Mouse (Mus musculus): ENCODE measurements around the gene Arl5c. TPM values are rescaled to one million over a fixed set of nuclear protein-coding genes. Genes with fewer than 3 reads are reported as not detected.

The Arl5c gene
- polyA plus RNA-seq, 1 experiment from 2014 or later: 8.4 TPM

GRCm38 (mm10) chr11:97980531-97980966 is 15.4 kb downstream of the Arl5c start:
- H3K4me2 ChIP-seq (ENCODE audit: low read length): no peak overlapping the region
- WGBS: 63% methylated on average over 9 of the region's 9 CpGs
- no peak overlapping the region for H3K27ac ChIP-seq (ENCODE audit: low read length)
- no peak overlapping the region for H3K9ac ChIP-seq (ENCODE audit: low read depth, low read length)
- H3K9me3 ChIP-seq (replicated peaks; ENCODE audit: control insufficient read depth, low read length, poor library complexity, severe bottlenecking): no peaks in the 10 kb centered on the region
- no peak for ATAC-seq
- H3K27me3 ChIP-seq (ENCODE audit: control insufficient read depth, insufficient read depth, low read depth, low read length): peaks cover 3% of the 10 kb centered on the region
- H3K4me3 ChIP-seq (ENCODE audit: low read depth, low read length): no peak overlapping the region
- no peaks in the 10 kb centered on the region for H3K4me1 ChIP-seq (ENCODE audit: control insufficient read depth, insufficient read depth, low read length)
- H3K36me3 ChIP-seq (ENCODE audit: control insufficient read depth, insufficient read depth, low read length): no peaks in the 10 kb centered on the region

DNA sequence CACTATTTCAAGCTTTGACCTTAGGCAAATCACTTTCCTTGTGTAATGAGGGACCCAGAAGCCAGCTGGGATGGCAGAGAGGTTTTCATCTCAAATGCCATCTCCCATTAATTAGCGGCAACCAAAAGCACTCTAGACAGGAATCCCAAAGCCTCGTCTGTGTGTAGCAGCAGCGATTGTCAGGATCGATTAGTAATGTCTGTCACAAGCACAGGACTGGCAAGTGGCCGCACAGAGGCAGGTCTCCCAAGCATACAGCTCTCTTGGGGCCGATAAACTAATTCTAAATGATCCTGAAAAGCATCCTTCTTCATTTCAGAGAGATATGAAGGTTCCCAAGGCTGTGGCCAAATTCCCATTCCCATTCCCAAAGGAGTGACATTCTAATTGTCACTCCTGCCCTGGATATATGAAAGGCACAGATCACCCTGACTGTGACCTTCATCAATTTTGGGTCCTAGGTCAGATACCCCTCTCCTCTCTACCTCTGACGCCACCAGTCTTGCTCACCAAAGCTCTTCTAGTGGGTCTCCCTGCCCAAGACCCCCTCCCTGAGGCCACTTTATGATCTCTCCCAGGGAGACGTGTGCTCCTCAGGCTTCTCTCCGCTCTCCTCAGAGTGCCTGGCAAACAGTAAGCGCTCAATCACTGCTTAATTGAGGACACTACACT is 16.0 kb downstream of the Arl5c start:
- WGBS: 68% methylated on average over 10 of the region's 10 CpGs

DNA sequence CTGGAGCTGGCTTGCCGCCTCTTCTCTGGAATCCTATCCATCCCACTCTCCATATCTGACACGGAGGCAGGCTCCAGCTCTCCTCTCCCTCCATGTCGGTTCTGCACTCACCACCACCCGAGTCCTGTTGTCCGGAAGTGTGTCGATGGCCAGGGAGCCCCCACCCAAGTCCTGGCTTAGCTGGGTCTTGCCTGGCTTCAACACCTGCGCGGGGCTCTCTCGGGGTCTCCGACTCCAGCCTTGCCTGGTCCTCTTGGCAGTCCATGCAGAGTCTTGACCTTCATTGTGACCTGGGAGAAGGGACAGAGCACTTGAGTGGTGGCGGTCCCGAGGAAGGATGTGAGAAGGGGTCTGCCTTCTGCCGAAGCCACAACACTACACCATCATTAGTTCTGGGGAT is 17.6 kb downstream of the Arl5c start:
- no peaks in the 10 kb centered on the region for H3K9me3 ChIP-seq (replicated peaks; ENCODE audit: control insufficient read depth, low read length, poor library complexity, severe bottlenecking)
- H3K27me3 ChIP-seq (ENCODE audit: control insufficient read depth, insufficient read depth, low read depth, low read length): no peaks in the 10 kb centered on the region
- no peak for ATAC-seq
- no peak overlapping the region for H3K27ac ChIP-seq (ENCODE audit: low read length)
- no peak overlapping the region for H3K4me2 ChIP-seq (ENCODE audit: low read length)
- H3K9ac ChIP-seq (ENCODE audit: low read depth, low read length): no peak overlapping the region
- H3K4me3 ChIP-seq (ENCODE audit: low read depth, low read length): no peak overlapping the region
- no peaks in the 10 kb centered on the region for H3K36me3 ChIP-seq (ENCODE audit: control insufficient read depth, insufficient read depth, low read length)
- 91% methylated on average over 13 of the region's 13 CpGs for WGBS
- no peaks in the 10 kb centered on the region for H3K4me1 ChIP-seq (ENCODE audit: control insufficient read depth, insufficient read depth, low read length)

More for the DNA sequence above, 16.0 kb downstream of the Arl5c start:
- H3K4me3 ChIP-seq (ENCODE audit: low read depth, low read length): no peak overlapping the region
- no peaks in the 10 kb centered on the region for H3K9me3 ChIP-seq (replicated peaks; ENCODE audit: control insufficient read depth, low read length, poor library complexity, severe bottlenecking)
- H3K4me2 ChIP-seq (ENCODE audit: low read length): no peak overlapping the region
- no peaks in the 10 kb centered on the region for H3K4me1 ChIP-seq (ENCODE audit: control insufficient read depth, insufficient read depth, low read length)
- H3K9ac ChIP-seq (ENCODE audit: low read depth, low read length): no peak overlapping the region
- H3K27me3 ChIP-seq (ENCODE audit: control insufficient read depth, insufficient read depth, low read depth, low read length): peaks cover 3% of the 10 kb centered on the region; the same call in 1 of the 2 replicates
- no peaks in the 10 kb centered on the region for H3K36me3 ChIP-seq (ENCODE audit: control insufficient read depth, insufficient read depth, low read length)
- no peak for ATAC-seq
- H3K27ac ChIP-seq (ENCODE audit: low read length): no peak overlapping the region

GRCm38 (mm10) chr11:97977797-97978196 is 18.2 kb downstream of the Arl5c start:
- no peak overlapping the region for H3K27ac ChIP-seq (ENCODE audit: low read length)
- H3K9me3 ChIP-seq (replicated peaks; ENCODE audit: control insufficient read depth, low read length, poor library complexity, severe bottlenecking): no peaks in the 10 kb centered on the region
- WGBS: 85% methylated on average over 5 of the region's 5 CpGs
- no peaks in the 10 kb centered on the region for H3K36me3 ChIP-seq (ENCODE audit: control insufficient read depth, insufficient read depth, low read length)
- H3K9ac ChIP-seq (ENCODE audit: low read depth, low read length): no peak overlapping the region
- H3K4me1 ChIP-seq (ENCODE audit: control insufficient read depth, insufficient read depth, low read length): no peaks in the 10 kb centered on the region
- no peaks in the 10 kb centered on the region for H3K27me3 ChIP-seq (ENCODE audit: control insufficient read depth, insufficient read depth, low read depth, low read length)
- H3K4me2 ChIP-seq (ENCODE audit: low read length): no peak overlapping the region
- ATAC-seq: no peak
- H3K4me3 ChIP-seq (ENCODE audit: low read depth, low read length): no peak overlapping the region

GRCm38 (mm10) chr11:97974746-97975145 is 21.2 kb downstream of the Arl5c start:
- 86% methylated on average over 5 of the region's 5 CpGs for WGBS
- no peak for ATAC-seq
- no peak overlapping the region for H3K9ac ChIP-seq (ENCODE audit: low read depth, low read length)
- no peaks in the 10 kb centered on the region for H3K9me3 ChIP-seq (replicated peaks; ENCODE audit: control insufficient read depth, low read length, poor library complexity, severe bottlenecking)
- H3K4me2 ChIP-seq (ENCODE audit: low read length): no peak overlapping the region
- H3K4me3 ChIP-seq (ENCODE audit: low read depth, low read length): no peak overlapping the region
- no peak overlapping the region for H3K27ac ChIP-seq (ENCODE audit: low read length)
- no peaks in the 10 kb centered on the region for H3K4me1 ChIP-seq (ENCODE audit: control insufficient read depth, insufficient read depth, low read length)
- no peaks in the 10 kb centered on the region for H3K36me3 ChIP-seq (ENCODE audit: control insufficient read depth, insufficient read depth, low read length)
- no peaks in the 10 kb centered on the region for H3K27me3 ChIP-seq (ENCODE audit: control insufficient read depth, insufficient read depth, low read depth, low read length)

- Histone ChIP-seq H3K4me1 (ENCODE audit: control insufficient read depth, insufficient read depth, low read length) (no peaks in the 10 kb centered on the region), H3K9ac (ENCODE audit: low read depth, low read length) (no peak overlapping the region), H3K4me3 (ENCODE audit: low read depth, low read length) (no peak overlapping the region), H3K36me3 (ENCODE audit: control insufficient read depth, insufficient read depth, low read length) (no peaks in the 10 kb centered on the region), H3K4me2 (ENCODE audit: low read length) (no peak overlapping the region), H3K9me3 (replicated peaks; ENCODE audit: control insufficient read depth, low read length, poor library complexity, severe bottlenecking) (no peaks in the 10 kb centered on the region), H3K27me3 (ENCODE audit: control insufficient read depth, insufficient read depth, low read depth, low read length) (no peaks in the 10 kb centered on the region), H3K27ac (ENCODE audit: low read length) (no peak overlapping the region)
- no peak for ATAC-seq
- 90% methylated on average over 5 of the region's 5 CpGs for WGBS
These were observed 21.8 kb downstream of the Arl5c start for GRCm38 (mm10) chr11:97974141-97974540.

GRCm38 (mm10) chr11:97972434-97972833 is 23.5 kb downstream of the Arl5c start:
- Histone ChIP-seq H3K36me3 (ENCODE audit: control insufficient read depth, insufficient read depth, low read length) (no peaks in the 10 kb centered on the region), H3K9me3 (replicated peaks; ENCODE audit: control insufficient read depth, low read length, poor library complexity, severe bottlenecking) (no peaks in the 10 kb centered on the region), H3K27me3 (ENCODE audit: control insufficient read depth, insufficient read depth, low read depth, low read length) (no peaks in the 10 kb centered on the region), H3K4me1 (ENCODE audit: control insufficient read depth, insufficient read depth, low read length) (no peaks in the 10 kb centered on the region), H3K9ac (ENCODE audit: low read depth, low read length) (no peak overlapping the region), H3K27ac (ENCODE audit: low read length) (no peak overlapping the region), H3K4me2 (ENCODE audit: low read length) (no peak overlapping the region), H3K4me3 (ENCODE audit: low read depth, low read length) (no peak overlapping the region)
- 73% methylated on average over 2 of the region's 2 CpGs for WGBS
- no peak for ATAC-seq

GRCm38 (mm10) chr11:97971232-97971631 is 24.7 kb downstream of the Arl5c start:
- Histone ChIP-seq H3K4me2 (ENCODE audit: low read length) (no peak overlapping the region), H3K27me3 (ENCODE audit: control insufficient read depth, insufficient read depth, low read depth, low read length) (no peaks in the 10 kb centered on the region), H3K27ac (ENCODE audit: low read length) (no peak overlapping the region), H3K4me1 (ENCODE audit: control insufficient read depth, insufficient read depth, low read length) (peaks cover 3% of the 10 kb centered on the region; the same call in 1 of the 2 replicates), H3K9me3 (replicated peaks; ENCODE audit: control insufficient read depth, low read length, poor library complexity, severe bottlenecking) (no peaks in the 10 kb centered on the region), H3K36me3 (ENCODE audit: control insufficient read depth, insufficient read depth, low read length) (no peaks in the 10 kb centered on the region), H3K9ac (ENCODE audit: low read depth, low read length) (no peak overlapping the region), H3K4me3 (ENCODE audit: low read depth, low read length) (no peak overlapping the region)
- no peak for ATAC-seq
- WGBS: 35% methylated on average over 7 of the region's 7 CpGs

GRCm38 (mm10) chr11:97970771-97971170 is 25.2 kb downstream of the Arl5c start:
- Histone ChIP-seq H3K27ac (ENCODE audit: low read length) (no peak overlapping the region), H3K4me1 (ENCODE audit: control insufficient read depth, insufficient read depth, low read length) (peaks cover 3% of the 10 kb centered on the region; the same call in 1 of the 2 replicates), H3K4me2 (ENCODE audit: low read length) (no peak overlapping the region), H3K4me3 (ENCODE audit: low read depth, low read length) (no peak overlapping the region), H3K27me3 (ENCODE audit: control insufficient read depth, insufficient read depth, low read depth, low read length) (no peaks in the 10 kb centered on the region), H3K9ac (ENCODE audit: low read depth, low read length) (no peak overlapping the region), H3K9me3 (replicated peaks; ENCODE audit: control insufficient read depth, low read length, poor library complexity, severe bottlenecking) (no peaks in the 10 kb centered on the region), H3K36me3 (ENCODE audit: control insufficient read depth, insufficient read depth, low read length) (no peaks in the 10 kb centered on the region)
- 94% methylated on average over 7 of the region's 7 CpGs for WGBS
- no peak for ATAC-seq
